Mouse (Mus musculus) spleen, embryonic (tissue): Measurements from ENCODE around the gene Npr2.

Experiments
- CTCF ChIA-PET: fragments of 350-600 bp; sonication (Branson Sonifier 250); formaldehyde crosslinking; loops from one replicate; lab custom pipeline; 2022; lab: Charles Lee

Gene Npr2

DNA sequence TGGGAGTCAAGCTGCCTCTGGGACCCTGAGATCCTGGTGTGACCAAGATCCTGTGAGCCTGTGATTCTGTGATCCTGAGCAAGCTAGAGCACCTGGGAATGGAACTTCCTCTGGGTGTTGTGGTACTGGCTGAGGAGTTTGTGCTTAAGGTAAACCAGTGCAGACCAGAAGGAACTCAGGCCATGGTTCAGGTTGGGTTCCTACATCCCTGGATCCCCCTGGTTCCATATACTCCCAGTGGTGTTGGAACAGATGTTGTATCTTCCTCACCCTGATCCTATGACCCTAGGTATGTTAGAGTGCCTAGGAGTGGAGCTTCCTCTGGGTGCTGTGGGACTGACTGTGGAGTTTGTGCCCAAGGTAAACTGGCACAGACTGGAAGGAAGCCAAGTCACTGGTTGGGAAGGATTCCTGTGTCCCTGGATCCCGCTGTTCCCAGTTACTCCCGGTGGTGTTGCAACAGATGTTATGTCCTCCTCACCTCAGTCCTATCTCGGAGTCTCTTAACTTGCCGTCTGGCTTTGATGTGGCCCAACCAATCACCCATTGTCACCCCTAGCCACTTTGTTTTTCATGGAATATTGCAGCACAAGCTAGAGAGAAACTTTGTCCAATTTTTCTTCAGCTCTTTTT is 11.5 kb upstream of the Npr2 start:
- CTCF ChIA-PET = no interaction called here

DNA sequence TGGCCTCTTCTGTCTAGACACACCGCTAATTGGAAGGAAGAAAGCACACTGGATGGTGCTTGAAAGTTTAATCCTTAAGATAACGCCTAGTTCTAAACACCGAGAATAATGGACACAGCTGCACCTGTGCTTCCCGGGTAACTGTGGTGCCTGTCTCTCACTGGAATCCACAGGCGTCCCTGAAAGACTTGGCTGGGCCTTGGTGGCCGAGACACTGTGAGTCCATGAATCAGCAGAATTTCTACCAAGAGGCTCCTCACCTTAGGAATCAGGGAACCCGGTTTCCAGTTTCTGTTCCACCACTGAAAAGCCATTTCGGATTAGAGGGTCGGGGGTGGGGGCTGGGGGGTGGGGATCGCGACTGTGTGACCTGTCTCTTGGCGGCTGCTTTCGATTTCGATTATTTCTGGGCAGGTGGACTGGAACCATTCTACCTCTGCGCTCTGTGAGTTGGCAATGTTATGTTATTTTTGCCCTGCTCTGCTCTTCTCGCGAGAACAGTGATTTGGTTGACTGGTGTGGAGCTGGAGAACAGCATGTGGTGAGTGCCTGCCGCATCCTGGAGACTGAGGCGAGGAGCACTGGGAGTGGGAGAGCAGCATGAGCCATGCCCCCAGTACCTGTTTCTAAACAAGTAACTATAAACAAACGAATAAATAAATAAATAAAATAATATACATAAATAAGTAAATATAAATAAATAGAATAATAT is 2.5 kb upstream of the Npr2 start:
- CTCF ChIA-PET = interaction anchor here (0.6 to 0.9 kb wide), 3 partner anchors 83 to 93 kb away, joined by 3 to 4 read pairs (median 3); no protein-coding TSS in a partner anchor

DNA sequence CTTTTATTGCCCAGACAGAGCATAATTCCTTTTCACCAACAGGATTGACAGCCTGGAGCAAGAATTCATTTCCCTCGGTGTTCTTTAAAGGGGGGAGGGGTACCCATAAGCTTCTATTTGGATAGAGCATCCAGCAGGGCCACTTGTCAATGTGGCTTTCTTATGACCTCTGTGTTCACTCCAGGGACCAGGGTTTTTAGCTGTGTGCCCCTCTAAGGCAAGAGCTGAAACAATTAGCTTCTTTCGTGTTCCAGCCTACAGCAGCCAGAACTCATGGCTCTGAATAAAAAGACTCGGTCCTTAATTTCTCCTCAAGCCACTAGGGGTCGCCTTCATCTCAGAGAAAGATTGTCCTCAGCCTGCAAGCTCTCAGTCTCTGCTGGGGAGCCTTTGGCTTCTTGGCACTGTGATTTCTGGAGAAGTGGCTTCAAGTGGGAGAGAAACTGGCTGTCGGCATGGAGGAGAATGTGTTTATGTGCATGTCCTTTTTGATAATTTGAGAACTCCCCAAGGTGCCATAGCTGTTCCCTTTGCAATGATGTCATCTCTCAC is 1.6 kb upstream of the Npr2 start:
- CTCF ChIA-PET = interaction anchor here (0.6 to 0.9 kb wide), 4 partner anchors 34 to 90 kb away, joined by 3 read pairs; partner anchors contain the start of gene Olfr71

DNA sequence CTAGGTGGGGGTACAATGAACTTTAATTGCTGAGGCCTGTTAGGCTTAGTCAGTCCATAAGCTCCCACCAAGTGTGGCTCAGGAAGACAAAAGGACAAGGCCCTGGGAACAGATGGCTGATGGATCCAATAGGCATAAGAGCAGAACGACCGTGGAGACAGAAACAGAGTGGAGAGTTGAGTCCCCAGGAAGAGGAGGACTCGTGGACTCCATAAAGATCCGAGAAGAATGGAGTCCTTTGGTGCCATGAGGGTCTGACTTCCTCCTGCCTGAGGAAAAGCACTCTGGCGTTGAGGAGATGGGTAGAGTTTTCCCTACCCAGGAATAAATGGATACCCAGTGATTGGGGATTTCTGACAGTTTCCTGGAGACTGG is 1.1 kb upstream of the Npr2 start:
- CTCF ChIA-PET = interaction anchor here (0.6 kb wide), 1 partner anchor 79 kb away, joined by 3 read pairs; the partner anchor contains the start of gene Olfr71

DNA sequence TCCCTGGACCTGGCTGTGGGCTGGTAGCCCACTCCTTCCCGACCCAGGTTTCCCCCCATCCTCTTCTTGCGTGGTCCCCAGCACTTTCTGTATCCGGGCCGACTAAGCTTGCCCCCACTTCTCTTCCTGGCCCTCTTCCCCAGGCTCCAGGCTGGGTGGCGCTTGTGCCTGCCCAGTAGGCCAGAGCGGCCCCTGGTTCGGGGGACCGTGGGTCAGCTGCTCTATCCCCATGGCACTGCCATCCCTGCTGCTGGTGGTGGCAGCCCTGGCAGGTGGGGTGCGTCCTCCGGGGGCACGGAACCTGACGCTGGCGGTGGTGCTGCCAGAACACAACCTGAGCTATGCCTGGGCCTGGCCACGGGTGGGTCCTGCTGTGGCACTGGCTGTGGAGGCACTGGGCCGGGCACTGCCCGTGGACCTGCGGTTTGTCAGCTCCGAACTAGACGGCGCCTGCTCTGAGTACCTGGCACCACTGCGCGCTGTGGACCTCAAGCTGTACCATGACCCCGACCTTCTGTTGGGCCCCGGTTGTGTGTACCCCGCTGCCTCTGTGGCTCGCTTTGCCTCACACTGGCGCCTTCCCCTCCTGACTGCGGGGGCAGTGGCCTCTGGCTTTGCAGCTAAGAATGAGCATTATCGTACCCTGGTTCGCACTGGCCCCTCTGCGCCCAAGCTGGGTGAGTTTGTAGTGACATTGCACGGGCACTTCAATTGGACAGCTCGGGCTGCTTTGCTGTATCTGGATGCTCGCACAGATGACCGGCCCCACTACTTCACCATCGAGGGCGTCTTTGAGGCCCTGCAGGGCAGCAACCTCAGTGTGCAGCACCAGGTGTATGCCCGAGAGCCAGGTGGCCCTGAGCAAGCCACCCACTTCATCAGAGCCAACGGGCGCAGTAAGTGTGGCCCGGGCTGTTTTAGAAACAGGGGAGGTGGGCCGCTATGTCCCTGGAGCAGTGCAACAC is 503 bp downstream of the Npr2 start:
- CTCF ChIA-PET = interaction anchor here (0.6 kb wide), 1 partner anchor 9 kb away, joined by 3 read pairs; no protein-coding TSS in a partner anchor

DNA sequence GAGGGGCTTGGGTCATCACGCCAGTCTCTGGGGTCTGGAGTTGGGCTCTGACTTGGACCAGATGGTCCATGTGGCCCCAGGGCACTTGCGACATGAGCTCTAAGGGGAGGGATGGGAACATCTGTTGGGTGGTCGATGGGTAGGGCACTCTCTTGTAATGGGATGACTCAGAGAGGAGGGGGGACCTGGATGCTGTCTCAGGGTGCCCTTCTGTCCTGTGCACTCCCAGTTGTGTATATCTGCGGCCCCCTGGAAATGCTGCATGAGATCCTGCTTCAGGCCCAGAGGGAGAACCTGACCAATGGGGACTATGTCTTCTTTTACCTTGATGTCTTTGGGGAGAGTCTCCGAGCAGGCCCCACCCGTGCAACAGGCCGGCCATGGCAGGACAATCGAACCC is 1.6 kb downstream of the Npr2 start:
- CTCF ChIA-PET = no interaction called here

DNA sequence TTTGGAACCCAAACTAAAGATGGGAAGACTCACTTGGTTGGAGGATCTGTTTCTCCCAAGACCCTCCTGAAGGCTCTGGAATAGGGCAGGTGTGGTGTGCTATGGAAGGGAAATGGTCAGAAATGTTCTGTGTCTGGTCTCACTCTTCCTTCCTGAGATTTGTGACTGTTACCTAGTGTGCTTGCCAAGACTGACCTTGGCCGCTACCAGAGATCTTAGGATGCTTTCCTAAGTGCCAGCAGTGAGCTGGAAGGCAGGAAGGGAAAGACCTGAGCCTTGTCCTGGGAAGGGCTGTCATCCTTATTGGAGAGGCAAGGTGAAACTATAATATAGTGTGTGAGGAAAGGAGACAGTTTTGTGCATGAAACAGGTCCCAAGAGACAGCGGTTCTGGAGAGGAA is 2.0 kb downstream of the Npr2 start:
- CTCF ChIA-PET = no interaction called here

DNA sequence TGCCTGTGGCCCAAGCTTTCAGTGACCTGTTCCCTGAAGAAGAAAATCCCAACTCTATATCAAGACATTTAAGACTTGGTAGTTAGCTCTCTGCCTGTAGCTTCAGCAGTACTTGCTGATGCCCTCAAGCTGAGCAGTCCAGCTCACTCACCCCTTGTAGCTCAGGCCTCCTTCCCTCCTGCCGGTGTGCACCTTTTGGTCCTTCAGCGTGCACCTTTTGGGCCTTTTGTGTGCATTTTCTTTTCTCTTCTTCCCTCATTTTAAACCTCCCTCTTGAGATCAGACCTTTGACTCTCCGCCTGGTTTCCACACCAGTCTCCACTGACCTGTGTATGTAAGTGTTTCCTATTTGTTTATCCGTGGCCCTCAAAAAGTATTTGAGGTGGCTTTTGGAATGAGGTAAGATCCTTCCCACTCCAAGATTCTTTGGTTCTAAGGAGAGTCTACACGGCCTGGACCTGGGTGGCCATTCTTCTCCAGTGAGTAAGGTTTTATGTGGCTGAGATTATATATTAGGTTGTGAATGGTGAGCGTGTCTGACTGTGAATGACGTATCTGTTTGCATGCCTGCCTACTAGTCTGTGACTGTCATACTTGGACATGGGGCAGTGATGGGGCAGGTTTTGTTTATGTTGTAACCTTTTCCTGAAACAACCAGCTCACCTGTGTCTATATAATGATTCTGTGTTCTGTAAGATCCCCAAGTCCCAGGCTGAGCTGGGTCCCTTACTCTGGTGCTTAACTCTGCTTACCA is 3.1 kb downstream of the Npr2 start:
- CTCF ChIA-PET = interaction anchor here (0.6 kb wide), 1 partner anchor 668 kb away, joined by 4 read pairs; no protein-coding TSS in a partner anchor

DNA sequence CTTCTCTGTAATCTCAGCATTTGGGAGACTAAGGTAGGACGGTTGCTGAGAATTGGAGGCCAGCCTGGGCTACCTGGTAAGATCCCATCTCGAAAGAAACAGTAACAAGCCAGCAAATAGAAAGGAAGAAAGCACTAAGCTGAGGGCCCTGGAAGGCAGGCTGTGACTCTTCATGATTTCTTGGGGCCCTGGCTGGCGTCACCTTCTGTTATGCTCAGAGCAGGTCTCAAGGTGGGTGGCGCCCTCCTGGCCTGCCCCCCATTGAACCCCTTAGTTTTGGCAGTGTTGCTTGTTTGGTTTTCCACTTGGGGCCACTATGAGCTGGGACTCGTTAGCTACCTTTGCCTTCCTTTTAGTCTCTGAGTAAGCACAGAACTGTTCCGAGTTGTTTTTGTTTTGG is 5.0 kb downstream of the Npr2 start:
- CTCF ChIA-PET = interaction anchor here (0.7 kb wide), 1 partner anchor 125 kb away, joined by 6 read pairs; no protein-coding TSS in a partner anchor

DNA sequence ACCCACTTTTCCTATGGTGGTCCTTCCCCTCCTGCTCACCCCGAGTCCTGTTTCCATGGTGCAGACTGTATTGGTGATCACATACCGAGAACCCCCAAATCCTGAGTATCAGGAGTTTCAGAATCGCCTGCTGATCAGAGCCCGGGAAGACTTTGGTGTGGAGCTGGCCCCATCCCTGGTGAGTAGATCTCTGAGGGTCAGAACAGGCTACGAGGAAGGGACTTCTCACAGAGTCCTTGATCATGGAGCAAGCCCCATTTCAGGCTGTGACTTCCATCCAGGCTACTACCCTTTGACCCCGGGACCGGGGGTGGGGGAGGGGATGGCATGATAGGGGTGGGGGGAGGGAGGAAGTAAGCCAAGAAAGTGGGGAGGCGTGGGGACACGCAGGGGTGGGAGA is 8.3 kb downstream of the Npr2 start:
- CTCF ChIA-PET = no interaction called here

DNA sequence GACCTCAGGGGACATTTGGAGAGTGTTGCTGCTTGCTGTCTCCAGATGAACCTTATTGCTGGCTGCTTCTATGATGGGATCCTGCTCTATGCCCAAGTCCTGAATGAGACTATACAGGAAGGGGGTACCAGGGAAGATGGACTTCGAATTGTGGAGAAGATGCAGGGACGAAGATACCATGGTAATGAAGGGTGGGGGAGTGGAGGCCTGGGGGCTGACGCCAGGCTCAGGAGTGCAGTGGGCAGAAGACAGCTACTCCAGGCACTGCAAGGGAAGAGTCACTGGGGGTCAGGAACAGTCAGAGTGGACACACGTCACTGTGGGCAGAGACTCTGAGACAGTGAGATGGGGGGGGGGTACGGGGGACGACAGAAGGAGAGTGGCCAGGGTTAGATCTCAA is 8.8 kb downstream of the Npr2 start:
- CTCF ChIA-PET = no interaction called here

DNA sequence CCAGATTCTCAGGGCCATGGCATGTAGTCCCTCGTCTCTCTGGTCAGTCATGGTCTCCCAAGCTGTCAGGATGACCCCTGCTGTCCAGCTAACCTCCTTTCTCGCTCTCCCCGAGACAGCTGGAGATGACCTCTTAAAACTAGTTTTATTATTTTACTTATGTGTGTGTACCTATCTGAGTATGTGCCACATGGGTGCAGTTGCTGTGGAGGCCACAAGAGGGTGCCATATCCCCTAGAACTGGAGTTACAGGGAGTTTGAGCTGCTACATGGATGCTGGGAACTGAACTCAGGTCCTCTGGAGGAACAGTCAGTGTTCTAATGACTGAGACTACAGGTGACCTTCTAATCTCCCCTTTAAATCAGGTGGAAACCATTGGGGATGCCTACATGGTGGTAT is 18.0 kb downstream of the Npr2 start:
- CTCF ChIA-PET = no interaction called here

DNA sequence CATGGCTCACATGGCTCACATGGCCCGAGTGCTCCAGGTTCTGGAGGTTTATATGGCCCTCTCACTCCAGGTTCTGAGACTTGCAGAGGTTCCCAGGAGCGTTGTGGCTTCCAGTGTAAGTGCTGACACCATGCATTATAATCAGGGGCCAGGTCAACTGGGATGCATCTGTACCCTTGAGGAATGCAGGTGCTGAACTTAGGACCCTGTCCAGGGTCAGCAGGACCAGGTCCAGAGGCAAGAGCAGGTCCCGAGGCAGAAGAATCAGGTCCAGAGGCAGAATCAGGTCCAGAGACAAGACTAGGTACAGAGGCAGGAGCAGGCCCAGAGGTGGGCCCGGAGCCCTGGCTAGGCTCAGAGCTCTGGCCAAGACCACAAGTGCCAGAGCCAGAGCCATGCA is 21.0 kb downstream of the Npr2 start:
- CTCF ChIA-PET = no interaction called here

DNA sequence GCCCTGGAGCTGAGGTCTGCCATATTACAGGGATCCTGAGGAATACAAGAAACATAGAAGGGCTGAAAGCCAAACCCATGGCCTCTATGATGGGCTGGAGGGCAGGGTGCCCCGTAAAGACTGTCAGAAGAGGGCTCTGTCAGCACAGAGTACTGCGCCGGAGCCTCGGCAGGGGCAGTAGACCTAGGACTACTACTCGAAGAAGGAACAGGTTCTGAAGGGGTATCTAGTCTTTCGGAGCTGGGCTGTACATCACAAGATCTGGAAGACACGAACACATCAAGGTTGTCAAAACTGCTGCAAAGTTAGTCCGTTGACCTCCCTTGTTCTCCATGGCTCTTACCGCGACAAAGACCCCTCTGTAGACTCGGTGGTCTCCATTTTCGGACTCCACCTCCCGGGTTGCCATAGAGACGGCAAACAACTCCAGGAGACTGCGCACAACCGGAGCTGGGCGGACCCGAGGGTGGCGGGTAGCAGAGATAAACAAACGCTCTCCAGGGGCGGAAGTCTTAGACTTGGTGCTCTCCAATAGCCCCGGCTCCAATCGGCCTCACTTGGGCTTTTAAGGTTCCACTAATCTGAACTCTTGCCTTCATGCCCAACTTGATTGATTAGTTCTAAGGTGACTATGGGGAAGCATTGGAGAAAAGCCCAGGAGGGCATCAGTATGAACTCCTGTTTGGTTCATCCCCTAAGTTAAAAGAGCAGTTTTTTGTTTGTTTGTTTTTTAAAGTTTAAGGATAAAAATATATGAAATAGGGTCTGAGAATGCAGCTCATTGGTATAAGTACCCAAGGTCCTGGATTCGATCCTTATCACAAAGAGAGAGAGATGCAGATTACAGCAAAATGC is 21.7 kb downstream of the Npr2 start, which contains the start of gene Spag8:
Spag8 (minus strand) TSS at position 434 of the 855 bp plus-strand sequence.
- CTCF ChIA-PET = no interaction called here

DNA sequence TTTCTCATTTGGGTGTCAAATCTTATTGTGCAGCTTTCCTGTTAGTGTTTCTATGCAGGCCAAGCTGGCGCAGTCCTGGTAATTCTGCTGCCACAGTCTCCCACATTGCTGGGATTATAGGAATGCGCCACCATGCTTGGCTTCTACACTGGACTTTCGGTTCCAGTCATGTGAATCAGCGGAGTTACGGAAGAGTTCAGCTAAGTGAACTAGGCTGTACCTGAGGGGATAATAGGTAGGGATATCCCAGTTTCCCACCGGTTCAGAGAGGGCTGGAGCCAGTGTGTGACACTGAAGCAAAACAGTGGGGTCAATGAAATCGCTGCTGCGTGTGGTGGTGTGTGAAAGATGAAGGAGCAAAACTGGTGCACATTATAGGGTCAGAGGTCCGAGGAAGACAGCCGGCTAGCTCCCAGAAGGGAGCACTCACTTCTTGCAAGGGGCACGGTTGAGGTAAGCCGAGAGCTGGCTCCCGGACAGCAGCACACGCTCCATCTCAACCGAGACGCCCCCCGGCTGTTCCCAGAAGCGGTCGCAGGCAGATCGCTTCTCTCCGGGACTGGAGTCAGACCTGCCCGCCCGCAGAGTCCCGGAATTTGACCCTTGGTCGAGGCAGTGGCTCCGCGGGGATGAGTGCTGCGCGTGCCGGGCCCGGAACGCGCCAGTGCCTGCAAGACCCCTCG is 24.1 kb downstream of the Npr2 start:
- CTCF ChIA-PET = no interaction called here

DNA sequence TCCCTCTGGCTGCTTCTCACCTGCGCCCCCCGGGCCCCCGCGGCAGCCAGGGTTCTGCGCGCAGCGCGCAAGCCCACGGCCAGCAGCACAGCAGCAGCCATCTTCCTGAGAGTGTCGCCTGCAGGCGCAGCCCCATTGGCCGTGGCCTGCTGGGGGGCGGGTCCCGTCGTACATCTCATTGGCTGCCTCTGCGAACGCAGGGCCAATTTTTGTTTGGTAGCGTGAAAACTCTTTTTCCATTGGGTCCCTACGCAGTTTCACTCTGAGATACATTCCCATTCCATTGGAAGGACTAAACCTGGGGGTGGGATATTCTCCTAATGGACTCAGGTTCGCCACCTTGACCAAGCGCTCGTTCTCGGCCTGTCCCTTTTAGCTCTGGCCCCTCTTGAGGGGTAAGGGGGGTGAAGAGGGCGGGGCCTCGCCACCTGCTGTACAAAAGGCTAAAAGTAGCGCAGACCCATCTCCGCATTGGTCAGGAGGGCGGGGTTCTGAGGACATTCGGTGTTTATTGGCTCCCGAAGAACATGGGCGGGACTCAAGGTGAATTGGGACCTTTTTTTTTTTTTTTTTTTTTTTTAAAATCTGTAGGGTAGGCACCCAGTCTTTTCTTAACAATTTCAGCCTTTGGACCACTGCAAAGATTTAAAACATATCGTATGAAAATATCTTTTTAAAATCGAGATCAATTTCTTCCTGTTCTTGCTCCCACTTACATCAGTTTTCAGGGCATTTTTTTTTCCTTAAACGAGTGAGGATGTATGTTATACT is 24.8 kb downstream of the Npr2 start, which contains the start of gene Hint2:
Hint2 (minus strand) TSS at position 128 of the 771 bp plus-strand sequence.
- CTCF ChIA-PET = no interaction called here

DNA sequence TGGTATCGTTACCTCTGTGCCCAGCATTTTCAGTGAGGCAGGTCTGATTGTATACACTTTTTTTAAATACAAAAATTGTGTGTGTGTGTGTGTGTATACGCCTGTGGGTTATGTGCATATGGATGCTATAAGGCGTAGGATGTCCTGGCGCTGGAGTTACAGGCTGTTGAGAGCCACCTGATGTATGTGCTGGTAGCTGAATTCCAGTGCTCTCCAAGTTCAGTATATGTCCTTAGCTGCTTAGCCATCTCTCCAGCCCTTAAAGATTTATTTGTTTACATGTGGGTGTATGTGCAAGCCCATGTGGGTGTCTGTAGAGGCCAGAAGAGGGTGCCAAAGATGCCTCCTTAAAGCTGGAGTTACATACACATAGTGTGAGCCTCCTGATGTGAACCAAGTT is 25.4 kb downstream of the Npr2 start:
- CTCF ChIA-PET = interaction anchor here (0.5 kb wide), 1 partner anchor 178 kb away, joined by 4 read pairs; no protein-coding TSS in a partner anchor

DNA sequence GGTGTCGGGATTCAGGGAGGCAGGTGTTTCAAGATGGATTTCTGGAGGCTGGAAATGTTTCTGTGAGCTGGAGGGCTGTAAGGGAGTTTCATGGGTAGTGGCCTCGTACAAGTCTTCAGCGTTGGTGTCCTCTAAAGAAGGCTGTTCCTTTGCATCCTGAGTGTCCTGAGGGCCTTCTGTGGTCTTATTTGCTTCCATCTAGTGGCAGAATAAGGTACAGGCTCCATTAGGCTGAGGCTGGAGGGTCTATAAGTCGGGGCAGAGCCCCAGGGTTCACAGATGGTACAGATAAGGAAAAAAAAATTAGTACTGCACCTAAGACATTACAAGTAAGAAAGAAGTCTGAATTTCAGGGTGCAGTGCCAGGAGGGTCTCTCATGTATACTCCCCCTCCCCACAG is 34.7 kb downstream of the Npr2 start:
- CTCF ChIA-PET = no interaction called here
